Mouse (Mus musculus): ENCODE data around the gene Mcts2. TPM values are rescaled to one million over a fixed set of nuclear protein-coding genes. Genes with fewer than 3 reads are reported as not detected.

Mcts2 gene
- polyA plus RNA-seq, 1 experiment, result not detected

GRCm38 (mm10) chr2:152727795-152728510 is 41.1 kb downstream of the Mcts2 start:
- 89% methylated on average over 14 of the region's 14 CpGs for WGBS
- no peak overlapping the region for H3K4me3 ChIP-seq (ENCODE audit: insufficient read depth, low read depth, low read length)
- no peak for TF ChIP-seq CTCF (IDR thresholded peaks at IDR 0.05; ENCODE audit: insufficient read depth, low read depth, low read length)
- no peak for TF ChIP-seq POLR2A (IDR thresholded peaks at IDR 0.05; ENCODE audit: insufficient read depth, low read depth, low read length)
- peaks cover 9% of the 10 kb centered on the region; the same call in 1 of the 2 replicates for H3K4me1 ChIP-seq (ENCODE audit: control insufficient read depth, insufficient read depth, low read length)
- peak overlapping the region; percentile 45; the same call in 1 of the 2 replicates for H3K27ac ChIP-seq (ENCODE audit: insufficient read depth, low read depth, low read length)

- WGBS, result 89% methylated on average over 7 of the region's 7 CpGs
- H3K27ac ChIP-seq (ENCODE audit: insufficient read depth, low read depth, low read length), result 0 out of 2 replicates have a peak overlapping the region, but pooled peaks have one; percentile 28
- H3K4me3 ChIP-seq (ENCODE audit: insufficient read depth, low read depth, low read length), result no peak overlapping the region
- no peak for TF ChIP-seq CTCF (IDR thresholded peaks at IDR 0.05; ENCODE audit: insufficient read depth, low read depth, low read length)
- peaks cover 9% of the 10 kb centered on the region; the same call in 1 of the 2 replicates for H3K4me1 ChIP-seq (ENCODE audit: control insufficient read depth, insufficient read depth, low read length)
Measured at GRCm38 (mm10) chr2:152728594-152728993, 41.8 kb downstream of the Mcts2 start.

GRCm38 (mm10) chr2:152729013-152729635 is 42.3 kb downstream of the Mcts2 start:
- no peak for TF ChIP-seq CTCF (IDR thresholded peaks at IDR 0.05; ENCODE audit: insufficient read depth, low read depth, low read length)
- Histone ChIP-seq H3K4me1 (ENCODE audit: control insufficient read depth, insufficient read depth, low read length) (0 out of 2 replicates have a peak, but pooled peaks cover 4% of the 10 kb centered on the region), H3K4me3 (ENCODE audit: insufficient read depth, low read depth, low read length) (no peak overlapping the region), H3K27ac (ENCODE audit: insufficient read depth, low read depth, low read length) (no peak overlapping the region)
- 77% methylated on average over 8 of the region's 8 CpGs for WGBS

GRCm38 (mm10) chr2:152729636-152730020 is 42.8 kb downstream of the Mcts2 start:
- no peak for TF ChIP-seq CTCF (IDR thresholded peaks at IDR 0.05; ENCODE audit: insufficient read depth, low read depth, low read length)
- TF ChIP-seq POLR2A (IDR thresholded peaks at IDR 0.05; ENCODE audit: insufficient read depth, low read depth, low read length), result no peak
- no peak overlapping the region for H3K27ac ChIP-seq (ENCODE audit: insufficient read depth, low read depth, low read length)
- H3K4me1 ChIP-seq (ENCODE audit: control insufficient read depth, insufficient read depth, low read length), result peaks cover 5% of the 10 kb centered on the region
- no peak overlapping the region for H3K4me3 ChIP-seq (ENCODE audit: insufficient read depth, low read depth, low read length)
- WGBS, result 78% methylated on average over 7 of the region's 7 CpGs

- TF ChIP-seq CTCF (IDR thresholded peaks at IDR 0.05; ENCODE audit: insufficient read depth, low read depth, low read length) (no peak), POLR2A (IDR thresholded peaks at IDR 0.05; ENCODE audit: insufficient read depth, low read depth, low read length) (no peak)
- 100% methylated on average over 2 of the region's 2 CpGs for WGBS
Measured at GRCm38 (mm10) chr2:152733201-152733600, 46.4 kb downstream of the Mcts2 start.

GRCm38 (mm10) chr2:152734501-152734900 is 47.7 kb downstream of the Mcts2 start:
- 23% methylated on average over 10 of the region's 10 CpGs for WGBS
- H3K4me3 ChIP-seq (ENCODE audit: insufficient read depth, low read depth, low read length), result no peak overlapping the region; the same call in 1 of the 2 replicates
- H3K27ac ChIP-seq (ENCODE audit: insufficient read depth, low read depth, low read length), result no peak overlapping the region
- TF ChIP-seq CTCF (IDR thresholded peaks at IDR 0.05; ENCODE audit: insufficient read depth, low read depth, low read length) (no peak), POLR2A (IDR thresholded peaks at IDR 0.05; ENCODE audit: insufficient read depth, low read depth, low read length) (no peak)
- peaks cover 28% of the 10 kb centered on the region for H3K4me1 ChIP-seq (ENCODE audit: control insufficient read depth, insufficient read depth, low read length)

More at GRCm38 (mm10) chr2:152733201-152733600, 46.4 kb downstream of the Mcts2 start:
- H3K4me1 ChIP-seq (ENCODE audit: control insufficient read depth, insufficient read depth, low read length), result peaks cover 27% of the 10 kb centered on the region
- H3K27ac ChIP-seq (ENCODE audit: insufficient read depth, low read depth, low read length), result no peak overlapping the region
- H3K4me3 ChIP-seq (ENCODE audit: insufficient read depth, low read depth, low read length), result no peak overlapping the region

- under 1% methylated on average over 26 of the region's 28 CpGs for WGBS
- Histone ChIP-seq H3K4me1 (ENCODE audit: control insufficient read depth, insufficient read depth, low read length) (peaks cover 30% of the 10 kb centered on the region), H3K27ac (ENCODE audit: insufficient read depth, low read depth, low read length) (peak overlapping the region; percentile 7; the same call in 1 of the 2 replicates), H3K4me3 (ENCODE audit: insufficient read depth, low read depth, low read length) (0 out of 2 replicates have a peak overlapping the region, but pooled peaks have one; percentile 9)
- no peak for TF ChIP-seq POLR2A (IDR thresholded peaks at IDR 0.05; ENCODE audit: insufficient read depth, low read depth, low read length)
- no peak for TF ChIP-seq CTCF (IDR thresholded peaks at IDR 0.05; ENCODE audit: insufficient read depth, low read depth, low read length)
Measured at GRCm38 (mm10) chr2:152734984-152735383, 48.1 kb downstream of the Mcts2 start.

GRCm38 (mm10) chr2:152736090-152736601 is 49.3 kb downstream of the Mcts2 start, which contains the start of gene Id1:
Gene Id1 (plus strand): TSS chr2:152736251.
- WGBS, result under 1% methylated on average over 28 of the region's 28 CpGs
- Histone ChIP-seq H3K4me1 (ENCODE audit: control insufficient read depth, insufficient read depth, low read length) (peaks cover 30% of the 10 kb centered on the region), H3K4me3 (ENCODE audit: insufficient read depth, low read depth, low read length) (peak within 1 kb of the TSS; percentile 38)

GRCm38 (mm10) chr2:152736748-152737147 is 49.9 kb downstream of the Mcts2 start:
- Histone ChIP-seq H3K4me3 (ENCODE audit: insufficient read depth, low read depth, low read length) (peak overlapping the region; percentile 38), H3K27ac (ENCODE audit: insufficient read depth, low read depth, low read length) (peak overlapping the region; percentile 2; the same call in 1 of the 2 replicates), H3K4me1 (ENCODE audit: control insufficient read depth, insufficient read depth, low read length) (peaks cover 35% of the 10 kb centered on the region)
- 6% methylated on average over 22 of the region's 22 CpGs for WGBS
- no peak for TF ChIP-seq CTCF (IDR thresholded peaks at IDR 0.05; ENCODE audit: insufficient read depth, low read depth, low read length)
- no peak for TF ChIP-seq POLR2A (IDR thresholded peaks at IDR 0.05; ENCODE audit: insufficient read depth, low read depth, low read length)

More at GRCm38 (mm10) chr2:152736090-152736601, 49.3 kb downstream of the Mcts2 start, which contains the start of gene Id1:
- TF ChIP-seq POLR2A (IDR thresholded peaks at IDR 0.05; ENCODE audit: insufficient read depth, low read depth, low read length) (0 out of 2 replicates have a peak, but pooled peaks have one; percentile 48), CTCF (IDR thresholded peaks at IDR 0.05; ENCODE audit: insufficient read depth, low read depth, low read length) (no peak)
- peak within 1 kb of the TSS; percentile 7 for H3K27ac ChIP-seq (ENCODE audit: insufficient read depth, low read depth, low read length)

Other genes starting within 250 kb of the Mcts2 start
- gene Defb23, start 222.4 kb upstream of the Mcts2 start, polyA plus RNA-seq (2012; ENCODE audit: insufficient read depth, insufficient read length, low replicate concordance, missing spikeins), result not detected in 2 replicates
- gene Defb20, start 210.0 kb upstream of the Mcts2 start, polyA plus RNA-seq (2012; ENCODE audit: insufficient read depth, insufficient read length, low replicate concordance, missing spikeins), result not detected in 2 replicates
- gene Defb22, start 196.9 kb upstream of the Mcts2 start, polyA plus RNA-seq (2012; ENCODE audit: insufficient read depth, insufficient read length, low replicate concordance, missing spikeins), result not detected in 2 replicates
- not detected in 2 replicates for gene Defb26, start 175.3 kb upstream of the Mcts2 start, polyA plus RNA-seq (2012; ENCODE audit: insufficient read depth, insufficient read length, low replicate concordance, missing spikeins)
- gene Defb28, start 168.8 kb upstream of the Mcts2 start, polyA plus RNA-seq (2012; ENCODE audit: insufficient read depth, insufficient read length, low replicate concordance, missing spikeins), result not detected in 2 replicates
- gene Defb29, start 146.9 kb upstream of the Mcts2 start, polyA plus RNA-seq (2012; ENCODE audit: insufficient read depth, insufficient read length, low replicate concordance, missing spikeins), result not detected in 2 replicates
- gene Gm17416, start 117.7 kb upstream of the Mcts2 start, polyA plus RNA-seq (2012; ENCODE audit: insufficient read depth, insufficient read length, low replicate concordance, missing spikeins), result not detected in 2 replicates
- gene Defb21, start 114.3 kb upstream of the Mcts2 start, polyA plus RNA-seq (2012; ENCODE audit: insufficient read depth, insufficient read length, low replicate concordance, missing spikeins), result not detected in 2 replicates
- not detected in 2 replicates for gene Defb19, start 106.7 kb upstream of the Mcts2 start, polyA plus RNA-seq (2012; ENCODE audit: insufficient read depth, insufficient read length, low replicate concordance, missing spikeins)
- gene Defb45, start 87.6 kb upstream of the Mcts2 start, polyA plus RNA-seq (2012; ENCODE audit: insufficient read depth, insufficient read length, low replicate concordance, missing spikeins), result not detected in 2 replicates
- not detected in 2 replicates for gene Defb36, start 82.7 kb upstream of the Mcts2 start, polyA plus RNA-seq (2012; ENCODE audit: insufficient read depth, insufficient read length, low replicate concordance, missing spikeins)
- gene Defb25, start 64.0 kb upstream of the Mcts2 start, polyA plus RNA-seq (2012; ENCODE audit: insufficient read depth, insufficient read length, low replicate concordance, missing spikeins), result not detected in 2 replicates
- not detected in 2 replicates for gene Rem1, start 60.1 kb upstream of the Mcts2 start, polyA plus RNA-seq (2012; ENCODE audit: insufficient read depth, insufficient read length, low replicate concordance, missing spikeins)
- not detected in 2 replicates for gene H13, start 17.6 kb upstream of the Mcts2 start, polyA plus RNA-seq (2012; ENCODE audit: insufficient read depth, insufficient read length, low replicate concordance, missing spikeins)
- gene Id1, start 49.2 kb downstream of the Mcts2 start, polyA plus RNA-seq (2012; ENCODE audit: insufficient read depth, insufficient read length, low replicate concordance, missing spikeins), result not detected in 2 replicates
- gene Cox4i2, start 67.1 kb downstream of the Mcts2 start, polyA plus RNA-seq (2012; ENCODE audit: insufficient read depth, insufficient read length, low replicate concordance, missing spikeins), result not detected in 2 replicates
- gene Bcl2l1, start 144.7 kb downstream of the Mcts2 start, polyA plus RNA-seq (2012; ENCODE audit: insufficient read depth, insufficient read length, low replicate concordance, missing spikeins), result 296 and 622 TPM in 2 replicates
- gene Tpx2, start 160.9 kb downstream of the Mcts2 start, polyA plus RNA-seq (2012; ENCODE audit: insufficient read depth, insufficient read length, low replicate concordance, missing spikeins), result 120 TPM in 1 of 2 replicates, not detected in the other
- not detected in 2 replicates for gene Mylk2, start 224.3 kb downstream of the Mcts2 start, polyA plus RNA-seq (2012; ENCODE audit: insufficient read depth, insufficient read length, low replicate concordance, missing spikeins)
- not detected in 2 replicates for gene Foxs1, start 246.2 kb downstream of the Mcts2 start, polyA plus RNA-seq (2012; ENCODE audit: insufficient read depth, insufficient read length, low replicate concordance, missing spikeins)

All from olfactory bulb, adult 2 months (tissue).